Mouse (Mus musculus) embryonic fibroblast, embryonic 13.5 days (primary cell): ENCODE data around the gene Unc93a. TPM values are rescaled to one million over a fixed set of nuclear protein-coding genes. Genes with fewer than 3 reads are reported as not detected.
"Not testable (repeated sequence)": the region's sequence is repeated elsewhere in the genome, so short reads cannot be mapped to it uniquely, and the experiment has no call there.

Experiments used
- H3K27ac ChIP-seq: 2 replicates; pipeline ENCODE4 v1.5.1; 2012; ENCODE audit warnings: low read length, control low read depth, inconsistent platforms; ENCODE audit not compliant: insufficient read depth
- H3K4me1 ChIP-seq: 2 replicates; pipeline ENCODE4 v1.6.1; 2011; ENCODE audit warnings: low read length; ENCODE audit not compliant: control insufficient read depth, insufficient read depth
- H3K4me3 ChIP-seq: 2 replicates; pipeline ENCODE4 v1.5.1; 2011; ENCODE audit warnings: mild to moderate bottlenecking, control low read depth, low read length; ENCODE audit not compliant: insufficient read depth
- polyA plus RNA-seq: library from polyadenylated mRNA; stranded (reverse); fragments of >200 nt; gene quantifications from 2 replicates; pipeline ENCODE4 v1.2.4, GENCODE M21; 2011; ENCODE audit warnings: low read depth; ENCODE audit not compliant: missing spikeins, insufficient read length

The Unc93a gene
- polyA plus RNA-seq, 1 experiment, result not detected

DNA sequence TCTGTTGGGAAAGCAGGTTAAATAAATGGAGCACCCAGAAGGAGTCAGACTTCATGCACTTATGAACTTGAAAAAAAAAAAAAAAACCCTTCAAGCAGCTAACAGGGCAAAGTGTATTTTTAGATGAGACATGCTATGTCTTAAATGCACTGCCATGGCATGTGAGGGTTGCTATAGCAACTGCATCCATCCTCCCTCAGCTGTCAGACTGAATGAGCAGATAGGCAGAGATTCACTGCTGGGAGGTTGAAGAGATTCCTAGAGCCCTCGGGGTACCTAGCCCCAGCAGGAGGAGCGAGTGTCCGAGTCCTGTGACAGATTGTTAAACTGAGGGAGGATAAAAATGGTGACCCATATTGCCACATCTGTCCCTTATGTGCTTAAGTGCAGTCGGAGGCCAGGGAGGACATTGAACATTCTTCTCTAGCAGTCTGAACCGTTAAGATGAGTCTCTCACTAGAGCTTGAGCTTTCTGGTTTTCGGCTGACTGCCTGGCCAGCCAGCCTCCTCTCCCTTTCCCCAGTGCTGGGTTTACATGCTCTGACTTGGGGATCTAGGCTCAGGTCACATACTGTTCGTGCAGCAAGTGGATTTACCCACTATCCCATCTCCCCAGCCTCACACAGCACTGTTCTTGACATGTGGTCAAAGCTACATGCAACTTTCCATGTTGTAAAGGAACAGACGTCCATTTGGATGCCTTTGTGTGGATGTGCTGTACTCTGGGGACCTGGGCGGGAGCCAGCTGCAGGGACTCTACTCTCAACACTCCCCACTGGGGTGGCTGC is 18.9 kb downstream of the Unc93a start:
- H3K4me3 ChIP-seq, H3K4me1 ChIP-seq, H3K27ac ChIP-seq: not testable (repeated sequence)

DNA sequence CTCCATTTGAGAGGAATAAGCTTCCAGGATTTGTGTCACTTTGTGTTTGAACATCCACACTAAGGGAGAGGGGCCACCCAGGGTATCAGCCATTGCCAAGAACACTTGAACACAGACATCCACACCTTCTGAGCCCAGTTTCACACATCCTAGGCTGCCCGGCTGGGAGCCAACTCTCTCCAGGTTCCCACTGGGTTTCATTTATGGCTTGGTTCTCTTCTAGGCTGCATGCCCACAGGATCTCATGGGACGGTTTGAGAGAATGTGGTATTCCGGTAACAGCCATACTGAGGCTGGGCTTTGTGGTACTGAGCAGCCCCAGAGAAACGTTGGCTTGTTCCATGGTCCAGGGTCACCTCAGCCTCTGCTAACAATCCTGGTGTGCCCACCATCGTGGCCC is 25.0 kb downstream of the Unc93a start:
- not testable (repeated sequence) for H3K4me1 ChIP-seq, H3K27ac ChIP-seq, H3K4me3 ChIP-seq

DNA sequence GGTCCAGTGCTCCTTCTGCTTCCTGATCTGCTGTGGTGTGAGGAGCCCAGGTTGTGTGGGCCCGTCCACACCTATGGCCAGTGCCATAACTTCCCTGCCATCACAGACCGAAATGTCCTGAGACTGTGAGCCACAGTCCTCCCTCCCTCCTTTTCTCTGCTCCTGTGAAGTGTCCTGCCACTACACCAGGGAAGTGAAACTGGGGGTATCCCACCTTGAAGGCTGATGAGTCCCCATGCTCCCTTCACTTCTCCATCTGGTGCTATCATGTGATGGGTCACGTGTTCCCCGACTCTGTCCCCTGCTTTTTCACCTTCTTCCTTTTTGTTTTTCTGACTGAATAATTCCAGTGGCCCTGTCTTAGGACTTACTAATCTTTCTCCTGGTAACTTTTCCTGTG is 38.6 kb downstream of the Unc93a start:
- not testable (repeated sequence) for H3K4me3 ChIP-seq, H3K27ac ChIP-seq, H3K4me1 ChIP-seq

DNA sequence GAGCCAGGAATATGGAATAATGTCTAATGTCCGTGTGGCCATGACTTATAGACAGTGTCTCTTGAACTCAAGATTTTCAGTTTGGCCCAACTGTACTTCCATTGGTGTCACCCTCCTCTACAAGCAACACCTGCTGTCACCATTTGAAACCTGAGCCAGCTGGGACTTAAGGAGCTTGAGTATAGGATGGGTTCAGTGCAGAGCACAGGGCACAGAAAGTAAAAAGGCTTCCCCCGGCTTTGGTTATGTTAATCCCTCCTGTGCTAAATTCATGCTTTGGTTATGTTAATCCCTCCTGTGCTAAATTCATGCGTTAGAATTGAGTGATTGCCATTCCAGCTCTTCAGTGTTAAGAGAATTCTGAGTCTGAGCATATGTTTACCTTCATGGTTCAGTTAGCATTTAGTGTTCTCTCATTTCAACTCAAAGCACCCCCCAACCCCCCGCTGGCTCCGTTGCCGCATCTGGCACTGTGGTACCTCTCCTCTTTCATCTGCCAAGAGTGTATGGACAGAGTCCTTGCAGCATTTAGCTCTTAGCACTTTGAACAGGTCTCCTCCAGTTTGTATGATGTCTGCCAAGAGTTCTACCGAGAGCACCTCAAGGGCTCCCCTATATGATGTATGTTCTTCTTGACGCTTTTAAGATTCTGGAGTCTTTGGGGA is 39.4 kb downstream of the Unc93a start:
- H3K27ac ChIP-seq, H3K4me1 ChIP-seq, H3K4me3 ChIP-seq: not testable (repeated sequence)

DNA sequence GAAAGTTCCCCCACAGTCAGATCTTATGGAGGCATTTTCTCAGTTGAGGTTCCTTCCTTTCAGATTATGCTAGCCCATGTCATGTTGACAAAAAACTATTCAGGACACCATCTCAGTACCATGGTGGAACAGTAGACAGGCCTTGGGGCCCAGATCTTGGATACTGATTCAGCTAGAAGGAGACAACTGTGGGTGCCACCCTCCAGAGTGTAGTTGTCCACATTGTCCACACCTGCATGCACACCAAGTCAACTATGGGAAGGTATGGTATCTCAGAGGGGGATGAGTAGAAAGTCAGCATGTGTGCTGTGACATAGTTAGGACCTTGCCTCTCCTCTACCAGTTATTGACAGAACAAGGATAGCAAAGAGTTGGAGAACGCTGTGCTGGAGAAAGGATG is 40.1 kb downstream of the Unc93a start:
- H3K4me3 ChIP-seq, H3K27ac ChIP-seq, H3K4me1 ChIP-seq: not testable (repeated sequence)

DNA sequence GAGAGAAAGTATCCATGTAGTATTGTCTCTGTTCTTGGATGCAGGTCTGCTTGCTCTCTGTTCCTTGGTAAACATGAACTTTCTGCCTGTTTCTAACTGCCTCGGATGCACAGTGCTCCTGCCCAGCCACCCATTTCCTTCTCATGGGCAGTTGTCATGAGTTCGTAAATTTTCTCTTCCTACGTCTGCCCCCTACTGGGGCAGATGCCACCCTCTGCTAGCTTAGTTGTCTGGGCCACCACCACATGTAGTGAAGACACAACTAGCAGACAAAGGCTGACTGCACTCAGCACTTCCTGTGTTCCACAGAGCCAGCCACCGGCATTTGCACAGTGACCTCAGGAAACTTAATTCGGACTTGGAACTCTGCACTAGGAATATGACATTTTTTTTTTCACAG is 62.4 kb downstream of the Unc93a start:
- not testable (repeated sequence) for H3K4me3 ChIP-seq, H3K4me1 ChIP-seq, H3K27ac ChIP-seq

DNA sequence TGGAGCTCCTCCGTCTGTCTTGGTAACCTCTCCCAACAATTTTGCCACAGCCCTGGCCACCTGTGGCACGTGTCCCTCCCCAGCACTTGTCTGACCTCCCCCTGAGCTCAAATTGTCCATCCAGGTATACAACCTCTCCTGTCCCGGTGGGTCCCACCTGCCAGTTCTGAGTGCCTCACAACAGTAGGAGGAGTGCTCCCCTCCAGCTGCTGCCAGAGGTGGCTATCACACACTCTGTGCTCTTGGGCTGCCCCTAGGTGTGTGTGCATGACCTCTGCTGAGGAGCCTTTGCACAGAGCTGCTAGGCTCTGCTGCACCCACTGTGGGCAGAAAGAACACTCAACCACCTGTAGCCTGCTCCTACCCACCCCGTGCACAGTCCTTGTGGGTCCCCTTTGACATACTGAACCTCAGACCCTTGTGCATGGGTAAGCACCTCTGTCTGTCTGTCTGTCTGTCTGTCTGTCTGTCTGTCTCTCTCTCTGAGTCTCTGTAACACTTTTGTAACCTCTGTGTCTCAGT is 63.7 kb downstream of the Unc93a start:
- not testable (repeated sequence) for H3K27ac ChIP-seq, H3K4me1 ChIP-seq, H3K4me3 ChIP-seq

DNA sequence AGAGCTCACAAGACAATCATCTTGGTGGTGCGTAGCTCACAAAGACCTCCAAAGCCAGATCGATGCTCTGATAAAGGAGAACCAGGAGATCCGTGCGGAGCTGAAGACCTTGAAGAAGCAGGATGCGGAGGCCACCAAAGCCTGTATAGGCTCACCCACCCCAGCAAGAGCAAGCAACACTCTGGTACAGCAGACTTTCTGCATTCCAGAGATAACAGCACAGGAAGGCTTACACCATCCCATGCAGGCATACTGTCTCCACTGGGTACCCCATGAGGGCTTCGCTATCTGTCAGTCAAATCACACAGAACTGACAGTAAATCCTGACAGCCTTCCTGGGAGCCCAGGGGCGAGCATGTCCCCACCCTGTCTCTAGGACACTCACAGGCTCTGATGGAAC is 68.7 kb downstream of the Unc93a start:
- not testable (repeated sequence) for H3K27ac ChIP-seq, H3K4me3 ChIP-seq, H3K4me1 ChIP-seq

DNA sequence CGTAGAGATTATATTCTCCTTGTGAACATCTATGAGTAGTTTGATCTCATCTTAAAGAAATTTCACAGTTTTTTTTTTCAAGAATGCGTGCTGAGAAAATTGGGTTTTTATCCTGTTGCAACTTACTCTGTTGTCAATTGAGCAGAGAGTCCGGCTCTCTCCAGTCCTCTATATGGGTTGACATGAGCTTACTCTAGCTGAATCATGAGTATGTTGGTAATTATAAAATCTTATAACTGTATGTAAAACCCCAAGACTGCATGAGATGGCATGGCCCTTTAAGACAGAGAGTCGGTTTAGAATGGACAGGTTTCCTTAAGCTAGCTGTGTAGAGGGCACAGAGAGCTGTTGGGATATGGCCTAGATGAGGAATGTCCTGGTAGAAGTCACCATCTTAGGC is 70.8 kb downstream of the Unc93a start, which contains the start of gene Tcp10b:
Tcp10b (plus strand) TSS at position 301 of the 400 bp plus-strand sequence.
- H3K4me3 ChIP-seq, H3K27ac ChIP-seq, H3K4me1 ChIP-seq: not testable (repeated sequence)

Other genes starting within 250 kb of the Unc93a start
- 2.5 and 2.7 TPM in 2 replicates for gene Pnldc1, start 221.6 kb downstream of the Unc93a start, polyA plus RNA-seq
- 370 and 388 TPM in 2 replicates for gene Tcp1, start 216.1 kb downstream of the Unc93a start, polyA plus RNA-seq
- 36.1 and 37.7 TPM in 2 replicates for gene Mrpl18, start 215.5 kb downstream of the Unc93a start, polyA plus RNA-seq
- gene Acat3, start 191.2 kb downstream of the Unc93a start, polyA plus RNA-seq, result 0.61 TPM in 1 of 2 replicates, not detected in the other
- 46.5 and 46.7 TPM in 2 replicates for gene Acat2, start 171.1 kb downstream of the Unc93a start, polyA plus RNA-seq
- 113 and 135 TPM in 2 replicates for gene Wtap, start 137.6 kb downstream of the Unc93a start, polyA plus RNA-seq
- gene Sod2, start 125.0 kb downstream of the Unc93a start, polyA plus RNA-seq, result 52.9 and 53.8 TPM in 2 replicates
- not detected in 2 replicates for gene Gpr31b, start 79.5 kb downstream of the Unc93a start, polyA plus RNA-seq
- not detected in 2 replicates for gene Tcp10b, start 70.7 kb downstream of the Unc93a start, polyA plus RNA-seq
- gene Smok2a, start 89.4 kb upstream of the Unc93a start, polyA plus RNA-seq, result not detected in 2 replicates
- not detected in 2 replicates for gene Smok2b, start 98.4 kb upstream of the Unc93a start, polyA plus RNA-seq
- not detected in 2 replicates for gene Tcp10c, start 222.8 kb upstream of the Unc93a start, polyA plus RNA-seq